Mouse (Mus musculus): ENCODE data around the gene Tpsab1.

Tpsab1 gene

GRCm38 (mm10) chr17:25345462-25345861, at the start of gene Tpsab1:
Gene Tpsab1 (minus strand): TSS chr17:25345562.
- no peak for DNase-seq

GRCm38 (mm10) chr17:25394526-25394925, 49.2 kb upstream of the Tpsab1 start:
- DNase-seq, result no peak

- DNase-seq, result peak; percentile 54
Observed at GRCm38 (mm10) chr17:25374011-25374410, 28.6 kb upstream of the Tpsab1 start.

DNA sequence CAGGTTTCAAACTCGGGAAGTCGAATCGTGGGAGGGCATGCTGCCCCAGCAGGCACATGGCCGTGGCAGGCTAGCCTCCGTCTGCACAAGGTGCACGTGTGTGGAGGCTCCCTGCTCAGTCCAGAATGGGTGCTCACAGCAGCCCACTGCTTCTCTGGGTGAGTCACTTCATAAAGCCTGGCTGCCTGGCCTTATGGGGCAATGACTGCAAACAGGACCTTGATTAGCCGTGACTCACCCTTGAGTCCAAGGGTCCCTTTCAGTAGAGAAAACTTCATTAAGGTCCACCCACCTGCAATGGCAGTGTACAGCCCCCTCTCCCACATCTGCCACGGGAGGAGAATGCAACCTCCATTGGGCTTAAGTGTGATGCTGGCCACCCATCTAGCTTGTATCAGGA, 27.1 kb upstream of the Tpsab1 start:
- DNase-seq, result no peak

- no peak for DNase-seq
Observed at GRCm38 (mm10) chr17:25368973-25369372, 23.6 kb upstream of the Tpsab1 start, which contains the start of gene Tpsg1. Gene Tpsg1 (plus strand): TSS chr17:25369273.

DNA sequence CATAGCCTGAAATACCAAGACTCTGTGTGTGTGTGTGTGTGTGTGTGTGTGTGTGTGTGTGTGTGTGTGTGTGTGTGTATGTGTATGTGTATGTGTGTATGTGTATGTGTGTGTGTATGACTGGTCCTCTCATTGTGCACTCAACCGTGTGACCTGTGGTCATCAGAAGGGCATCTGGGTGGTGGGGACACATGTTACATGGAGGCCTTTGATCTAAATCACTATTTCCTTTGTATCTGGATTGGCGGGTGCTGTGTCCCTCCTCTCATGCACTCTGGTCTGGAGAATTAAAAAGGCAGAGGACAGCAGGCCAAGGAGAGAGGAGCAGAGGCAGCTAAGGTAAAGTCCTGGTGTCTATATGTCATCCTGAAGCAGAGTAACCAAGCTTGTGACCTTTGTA, 20.6 kb upstream of the Tpsab1 start, which contains the start of gene Tpsb2:
TSS of gene Tpsb2 (plus strand) at position 301 of the 400 bp plus-strand sequence.
- DNase-seq, result no peak

GRCm38 (mm10) chr17:25363726-25364125, 18.4 kb upstream of the Tpsab1 start:
- DNase-seq, result peak; percentile 64

- no peak for DNase-seq
Observed at GRCm38 (mm10) chr17:25361291-25361690, 15.9 kb upstream of the Tpsab1 start.

- peak; percentile 32 for DNase-seq
Observed at GRCm38 (mm10) chr17:25341490-25341889, 3.9 kb downstream of the Tpsab1 start.

GRCm38 (mm10) chr17:25340003-25340402, 5.4 kb downstream of the Tpsab1 start:
- no peak for DNase-seq

- DNase-seq, result peak; percentile 26
Observed at GRCm38 (mm10) chr17:25338218-25338617, 7.1 kb downstream of the Tpsab1 start.

DNA sequence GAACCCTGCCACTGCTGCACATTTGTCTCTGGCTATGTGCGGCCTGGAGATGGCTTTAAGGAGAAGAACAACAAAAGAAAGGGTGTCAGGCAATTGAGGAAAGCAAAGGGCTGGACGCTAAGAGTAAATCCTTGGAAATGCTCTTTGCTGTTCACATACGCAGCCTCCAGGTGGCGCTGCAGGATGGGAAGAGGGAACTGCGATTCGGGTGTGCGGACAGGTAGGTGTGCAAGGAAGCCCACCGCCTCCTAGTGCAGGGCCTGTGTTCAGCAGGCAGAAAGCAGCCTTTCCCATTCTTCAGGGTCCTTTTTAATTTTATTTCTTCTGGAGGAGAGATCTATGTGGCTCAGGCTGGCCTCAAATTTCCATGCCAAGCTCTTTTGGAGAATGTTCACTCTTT, 11.4 kb downstream of the Tpsab1 start:
- peak; percentile 77 for DNase-seq

DNA sequence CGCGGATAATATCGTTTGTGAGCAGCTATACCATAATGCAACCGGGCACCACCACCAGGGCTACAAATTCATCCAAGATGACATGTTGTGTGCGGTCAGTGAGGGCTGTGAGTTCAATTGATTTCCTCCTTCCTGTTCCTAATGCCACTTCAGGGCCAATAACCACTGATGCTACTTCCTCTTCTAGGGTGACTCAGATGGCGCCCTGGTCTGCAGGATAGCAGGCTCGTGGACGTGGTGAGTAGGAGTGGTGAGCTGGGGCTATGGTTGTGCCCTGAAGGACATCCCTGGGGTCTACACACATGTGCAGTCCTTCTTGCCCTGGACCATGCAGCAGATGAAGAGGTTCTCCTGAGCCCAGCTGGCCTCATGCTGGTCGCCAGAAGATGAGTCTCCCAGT, 13.0 kb downstream of the Tpsab1 start:
- DNase-seq, result no peak

GRCm38 (mm10) chr17:25322930-25323329, 22.4 kb downstream of the Tpsab1 start:
- no peak for DNase-seq

DNA sequence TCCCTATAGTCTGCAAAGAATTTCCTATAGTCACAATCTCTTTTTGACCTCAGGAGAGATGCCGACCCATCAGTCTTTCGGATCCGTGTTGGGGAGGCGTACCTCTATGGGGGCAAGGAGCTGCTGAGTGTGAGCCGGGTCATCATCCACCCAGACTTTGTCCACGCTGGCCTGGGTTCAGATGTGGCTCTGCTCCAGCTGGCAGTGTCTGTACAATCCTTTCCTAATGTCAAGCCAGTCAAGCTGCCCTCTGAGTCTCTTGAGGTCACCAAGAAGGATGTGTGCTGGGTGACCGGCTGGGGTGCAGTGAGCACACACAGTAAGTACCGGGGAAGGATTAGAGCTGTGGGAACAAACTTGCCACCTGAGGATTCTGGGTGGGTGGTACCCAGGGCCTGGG, 24.5 kb downstream of the Tpsab1 start:
- no peak for DNase-seq

DNA sequence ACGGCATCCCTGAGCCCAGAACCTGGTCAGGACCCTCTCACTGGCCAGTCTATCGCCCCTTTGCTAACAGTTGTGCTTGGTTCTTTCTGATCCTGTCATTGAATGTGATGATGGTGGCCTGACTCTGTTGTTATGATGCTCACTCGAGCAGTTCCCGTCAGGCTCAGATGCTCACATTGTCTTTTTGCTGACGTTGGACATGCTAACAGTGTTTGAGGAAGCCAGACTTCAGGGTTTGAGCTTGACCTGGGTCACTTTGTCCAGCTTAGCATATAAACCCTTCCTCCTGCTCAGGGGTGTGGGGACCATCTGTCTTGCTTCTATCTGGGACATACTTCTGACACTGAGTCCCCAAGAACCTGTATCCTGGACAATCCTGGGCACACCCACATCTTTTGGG, 27.0 kb downstream of the Tpsab1 start, which contains the start of gene Prss29:
TSS of gene Prss29 (plus strand) at position 301 of the 400 bp plus-strand sequence.
- no peak for DNase-seq

DNA sequence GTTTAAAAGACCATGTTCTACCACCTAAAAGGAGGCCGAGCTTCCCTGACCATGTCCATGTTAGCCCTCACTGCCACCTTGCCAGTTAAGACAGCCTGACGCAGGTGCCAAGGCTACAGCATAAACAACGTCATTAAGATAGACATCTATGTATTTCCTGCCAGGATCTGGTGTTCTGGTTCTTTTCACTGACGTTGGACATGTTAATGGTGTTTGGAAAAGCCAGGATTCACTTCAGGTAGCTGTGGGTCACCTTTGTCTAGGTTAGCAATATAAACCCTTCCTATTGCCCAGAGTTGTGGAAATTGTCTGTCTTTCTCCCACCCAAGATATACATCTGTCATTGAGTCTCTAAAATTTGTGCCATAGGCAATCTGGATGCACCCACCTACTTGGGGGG, 37.0 kb downstream of the Tpsab1 start, which contains the start of gene Prss28:
TSS of gene Prss28 (plus strand) at position 301 of the 400 bp plus-strand sequence.
- DNase-seq, result no peak

DNA sequence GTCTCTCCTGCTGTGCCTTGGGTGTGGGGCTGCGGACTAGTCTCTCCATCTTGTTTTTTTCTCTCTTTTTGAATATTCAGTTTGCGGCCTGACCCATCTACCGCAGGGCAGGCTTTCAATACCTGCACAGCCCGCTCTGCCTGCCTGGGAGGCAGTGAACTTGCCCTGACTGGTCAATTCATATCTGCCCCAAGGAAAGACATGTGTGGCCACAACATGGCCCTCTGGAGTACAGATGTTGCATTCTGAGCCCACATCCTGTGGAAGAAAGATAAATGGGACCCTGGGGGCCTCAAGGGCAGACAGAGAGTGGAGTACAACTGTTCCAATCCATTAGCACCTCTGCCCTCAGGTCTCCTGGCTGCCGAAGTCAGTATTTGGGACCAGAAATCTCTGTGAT, 47.3 kb downstream of the Tpsab1 start, which contains the start of gene Prss34:
TSS of gene Prss34 (plus strand) at position 301 of the 400 bp plus-strand sequence.
- DNase-seq, result no peak

DNA sequence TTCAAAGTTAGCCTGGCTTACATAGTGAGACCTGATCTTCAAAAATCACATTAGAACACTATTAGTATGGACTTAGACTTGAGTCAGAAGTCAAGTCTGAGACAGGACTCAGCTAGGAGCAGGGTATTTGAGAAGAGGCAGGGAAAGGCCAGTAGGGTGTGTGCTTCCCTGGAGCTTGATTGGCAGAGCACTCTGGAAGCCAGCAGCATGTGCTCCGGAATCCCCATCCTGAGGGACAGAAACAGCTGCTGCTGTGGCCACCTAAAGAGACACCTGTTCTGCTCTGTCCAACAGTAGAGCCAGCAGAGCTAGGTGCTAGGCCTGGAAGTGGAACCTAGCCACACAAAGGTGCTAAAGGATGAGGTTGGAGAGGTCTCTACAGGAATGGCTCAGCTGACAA, 51.3 kb downstream of the Tpsab1 start:
- DNase-seq, result no peak

DNA sequence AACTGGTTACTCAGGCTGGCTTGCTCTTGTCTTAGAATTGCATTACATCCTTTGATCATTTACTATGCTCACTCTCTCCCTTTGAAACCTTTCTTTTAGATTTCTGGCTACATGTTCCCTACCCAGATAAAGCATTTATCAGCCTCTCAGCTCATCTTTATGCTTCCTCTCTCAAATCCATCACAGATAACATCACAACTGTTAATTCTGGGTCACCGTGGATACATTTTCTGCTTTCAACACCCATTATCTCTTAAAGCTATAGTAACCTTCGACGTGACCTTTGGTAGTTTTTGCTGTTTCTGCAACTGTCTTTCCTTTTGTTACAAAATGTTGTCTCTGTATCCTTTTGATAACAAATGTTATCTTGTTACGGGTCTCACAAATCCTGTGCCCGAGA, 51.9 kb downstream of the Tpsab1 start:
- no peak for DNase-seq
